Mouse (Mus musculus) adipocyte (in vitro differentiated cells): ENCODE measurements around the gene Vmn1r4.

Experiments
- DNase-seq: peaks from one replicate; pipeline ENCODE4 v3.0.0-alpha.2; 2016; ENCODE audit warnings: low spot score

Gene Vmn1r4

GRCm38 (mm10) chr6:56923726-56924707 lies at the start of gene Vmn1r4, which contains the start of gene Nt5c3:
Gene Vmn1r4 (plus strand): TSS chr6:56924015.
Gene Nt5c3 (minus strand): TSS chr6:56923932.
- peak; percentile 99 for DNase-seq

- no peak for DNase-seq
Measured at GRCm38 (mm10) chr6:56876870-56877269, 46.9 kb upstream of the Vmn1r4 start.

- DNase-seq, result no peak
Measured at GRCm38 (mm10) chr6:56877985-56878384, 45.8 kb upstream of the Vmn1r4 start.

GRCm38 (mm10) chr6:56879352-56879955 lies 44.4 kb upstream of the Vmn1r4 start:
- DNase-seq, result no peak

GRCm38 (mm10) chr6:56888561-56888960 lies 35.3 kb upstream of the Vmn1r4 start:
- no peak for DNase-seq

GRCm38 (mm10) chr6:56890762-56891161 lies 33.1 kb upstream of the Vmn1r4 start:
- no peak for DNase-seq

- DNase-seq, result no peak
Measured at GRCm38 (mm10) chr6:56899601-56900000, 24.2 kb upstream of the Vmn1r4 start.

GRCm38 (mm10) chr6:56901336-56901735 lies 22.5 kb upstream of the Vmn1r4 start:
- no peak for DNase-seq

- no peak for DNase-seq
Measured at GRCm38 (mm10) chr6:56901824-56902386, 21.9 kb upstream of the Vmn1r4 start.

GRCm38 (mm10) chr6:56902606-56903520 lies 21.0 kb upstream of the Vmn1r4 start:
- no peak for DNase-seq

GRCm38 (mm10) chr6:56903831-56904230 lies 20.0 kb upstream of the Vmn1r4 start:
- peak; percentile 29 for DNase-seq

- DNase-seq, result no peak
Measured at GRCm38 (mm10) chr6:56904330-56904729, 19.5 kb upstream of the Vmn1r4 start.

- no peak for DNase-seq
Measured at GRCm38 (mm10) chr6:56904982-56905381, 18.8 kb upstream of the Vmn1r4 start.

- DNase-seq, result no peak
Measured at GRCm38 (mm10) chr6:56905486-56905885, 18.3 kb upstream of the Vmn1r4 start.

GRCm38 (mm10) chr6:56906121-56906846 lies 17.5 kb upstream of the Vmn1r4 start:
- DNase-seq, result no peak

- DNase-seq, result no peak
Measured at GRCm38 (mm10) chr6:56907973-56908372, 15.8 kb upstream of the Vmn1r4 start.

GRCm38 (mm10) chr6:56908397-56908796 lies 15.4 kb upstream of the Vmn1r4 start:
- DNase-seq, result no peak

GRCm38 (mm10) chr6:56908912-56909311 lies 14.9 kb upstream of the Vmn1r4 start:
- peak; percentile 83 for DNase-seq

- DNase-seq, result no peak
Measured at GRCm38 (mm10) chr6:56910910-56911309, 12.9 kb upstream of the Vmn1r4 start.

GRCm38 (mm10) chr6:56913092-56913858 lies 10.5 kb upstream of the Vmn1r4 start:
- DNase-seq, result no peak
